Mouse (Mus musculus): ENCODE measurements at regions not wholly inside any gene's neighbourhood (a gene's known extent, or its start where the extent isn't known, plus 50 kb on each side); places are given as distances from the start of the nearest gene placed in this dataset.
"Not testable (repeated sequence)": the region's sequence is repeated elsewhere in the genome, so short reads cannot be mapped to it uniquely, and the experiment has no call there.

DNA sequence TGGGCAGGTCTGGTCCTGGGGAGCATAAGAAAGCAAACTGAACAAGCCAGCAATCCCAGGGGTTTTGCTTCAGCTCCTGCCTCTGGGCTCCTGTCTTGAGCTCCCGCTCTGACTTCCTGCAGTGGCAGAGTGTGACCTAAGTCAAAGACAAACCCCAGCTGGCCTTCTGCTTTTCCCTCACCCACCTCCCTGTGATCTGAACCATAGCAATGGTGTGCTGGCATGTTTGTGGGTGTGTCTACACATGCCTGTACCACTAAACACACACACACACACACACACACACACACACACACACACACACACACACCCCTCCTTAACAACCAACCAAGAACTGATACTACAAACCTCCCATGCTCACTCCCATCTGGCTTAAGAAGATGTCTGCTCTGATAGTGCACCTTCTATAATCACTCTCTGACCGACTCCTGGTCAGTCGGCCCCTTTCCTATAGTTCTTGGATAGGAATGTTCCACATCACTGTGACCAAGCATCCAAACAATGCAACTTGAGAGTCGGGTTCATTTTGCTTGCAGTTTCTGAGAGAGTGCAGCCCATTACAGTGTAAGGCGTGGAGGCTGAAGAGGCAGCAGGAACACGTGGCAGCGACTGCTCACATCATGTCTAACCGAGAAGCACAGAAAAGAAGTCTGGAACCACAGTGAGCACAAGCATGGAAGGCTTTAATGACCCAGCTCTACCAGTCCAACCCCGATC is 134.4 kb downstream of the Tcp10c start:
- DNase-seq (ENCODE audit: low spot score in 2 of 2), result no peak

DNA sequence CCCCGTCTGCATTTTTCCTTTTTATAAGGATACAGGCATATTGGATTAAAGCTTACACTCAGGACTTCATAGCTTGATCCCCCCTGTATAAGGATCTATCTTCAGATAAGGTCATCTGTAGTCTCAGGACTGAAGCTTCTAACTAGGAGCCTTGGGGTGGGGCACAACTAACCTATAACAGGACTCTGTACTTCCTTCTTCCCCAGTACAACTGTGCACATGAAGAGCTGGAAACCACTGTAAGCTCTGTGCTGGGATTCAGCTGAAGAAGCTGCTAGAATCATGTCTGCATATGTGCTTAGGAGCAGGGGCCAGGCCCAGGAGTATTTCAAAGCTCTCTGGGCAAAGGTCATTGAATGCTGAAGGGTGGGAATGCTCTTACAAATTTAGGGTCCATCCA is 137.9 kb downstream of the Tcp10c start:
- not testable (repeated sequence) for DNase-seq (ENCODE audit: low spot score in 2 of 2)

DNA sequence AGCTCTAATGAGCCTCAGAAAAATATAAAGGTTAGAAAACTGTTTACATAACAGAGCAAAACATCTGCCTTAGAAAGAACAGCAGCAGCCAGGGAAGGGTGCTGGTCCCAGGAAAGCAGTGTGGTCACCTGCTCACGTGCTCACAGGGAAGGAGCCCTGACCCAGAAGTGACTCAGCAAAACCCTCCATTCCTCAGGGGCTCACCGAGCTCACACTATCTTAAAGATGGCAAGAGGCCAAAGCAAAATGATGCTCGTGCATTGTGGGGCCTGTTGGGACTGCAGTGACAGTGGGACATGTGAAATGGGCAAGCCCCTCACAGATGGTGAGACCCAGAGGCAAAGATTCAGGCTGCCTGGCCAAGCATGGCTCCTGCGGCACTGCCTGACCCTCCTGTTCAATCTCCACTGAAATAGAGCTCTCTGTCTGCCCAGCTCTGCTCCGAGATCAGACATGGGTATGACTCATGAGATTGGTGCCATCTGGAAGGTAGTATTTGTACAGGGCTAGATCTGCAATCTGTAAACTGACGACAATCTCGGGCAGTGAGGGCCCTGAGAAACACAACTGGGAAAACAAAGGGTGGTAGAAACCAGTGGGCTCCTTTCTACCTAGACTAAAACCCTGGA is 138.4 kb downstream of the Tcp10c start:
- not testable (repeated sequence) for DNase-seq (ENCODE audit: low spot score in 2 of 2)

DNA sequence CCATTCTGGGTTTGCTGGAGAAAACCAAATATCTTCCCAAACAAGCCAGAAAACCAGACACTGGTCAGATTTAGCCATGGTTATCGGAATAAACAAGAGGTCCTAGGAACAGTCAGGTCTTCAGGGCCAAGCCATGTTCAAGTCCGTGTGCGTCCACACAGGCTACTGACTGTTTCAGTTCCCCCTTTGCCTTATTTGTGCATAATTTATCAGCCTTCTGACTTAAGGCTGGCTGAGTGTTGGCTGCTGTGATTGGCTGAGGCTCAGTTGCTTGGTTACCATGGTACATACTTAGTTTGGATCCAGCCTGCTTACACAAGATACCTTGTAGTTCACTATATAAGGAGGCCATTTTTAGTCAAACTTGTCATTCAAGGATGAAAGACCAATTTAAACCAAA is 139.5 kb downstream of the Tcp10c start:
- DNase-seq (ENCODE audit: low spot score in 2 of 2), result not testable (repeated sequence)

DNA sequence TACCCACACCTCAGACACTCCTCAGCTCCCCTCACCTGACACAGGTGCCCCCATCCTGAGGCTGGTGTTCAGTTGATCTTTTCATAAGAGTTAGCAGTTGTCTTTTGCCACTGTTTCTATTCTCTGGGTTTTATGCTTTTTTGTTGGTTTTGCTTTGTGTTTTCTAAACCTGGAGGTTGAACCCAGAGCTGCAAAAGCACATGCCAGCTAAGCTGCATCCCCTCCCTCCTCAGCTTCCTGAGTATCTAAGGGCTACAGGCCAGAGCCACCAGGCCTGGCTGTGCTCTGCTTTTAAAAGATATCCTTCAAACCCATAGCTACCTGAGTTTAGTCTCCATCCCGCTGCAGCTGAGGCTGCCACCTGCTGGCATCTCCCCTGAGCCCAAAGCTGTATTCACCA is 140.1 kb downstream of the Tcp10c start:
- not testable (repeated sequence) for DNase-seq (ENCODE audit: low spot score in 2 of 2)

DNA sequence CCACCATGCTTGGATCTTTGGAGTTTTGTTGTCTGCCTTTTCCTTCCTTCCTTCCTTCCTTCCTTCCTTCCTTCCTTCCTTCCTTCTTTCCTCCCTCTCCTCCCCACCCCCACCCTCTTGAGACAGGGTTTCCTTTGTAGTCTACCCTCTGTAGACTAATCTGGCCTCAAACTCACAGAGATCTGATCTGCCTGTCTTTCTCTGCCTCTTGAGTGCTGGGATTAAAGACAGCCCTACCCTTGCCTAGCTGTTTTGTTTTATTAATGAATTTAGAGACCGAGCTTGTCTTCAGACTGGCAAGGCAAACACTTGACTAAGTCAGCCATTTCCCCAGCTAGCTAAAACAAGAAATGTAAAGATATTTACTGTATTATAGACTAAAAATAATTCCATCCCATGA is 150.0 kb downstream of the Tcp10c start:
- DNase-seq (ENCODE audit: low spot score in 2 of 2), result not testable (repeated sequence)

DNA sequence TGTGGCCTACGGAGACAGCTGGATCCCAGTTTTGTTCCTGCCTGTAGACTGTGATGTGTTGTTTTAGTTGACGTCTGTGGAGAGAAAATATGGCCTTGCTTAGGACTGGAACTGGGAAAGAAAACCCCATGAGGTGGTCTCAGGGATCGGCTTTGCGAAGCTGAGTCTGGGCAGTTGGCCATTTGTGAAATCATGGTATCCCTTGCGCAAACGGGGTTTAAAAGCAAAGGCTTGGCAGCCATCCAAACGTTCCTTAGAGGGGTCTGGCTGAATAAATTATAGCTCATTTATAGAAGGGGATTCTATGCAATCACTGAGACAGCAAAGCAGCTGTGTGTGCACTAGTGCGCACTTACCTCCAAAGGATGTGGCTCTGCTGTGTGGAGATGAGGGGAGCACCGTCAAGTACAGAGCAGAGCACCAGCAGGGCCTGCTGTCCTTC is 150.5 kb downstream of the Tcp10c start:
- DNase-seq (ENCODE audit: low spot score in 2 of 2), result not testable (repeated sequence)

DNA sequence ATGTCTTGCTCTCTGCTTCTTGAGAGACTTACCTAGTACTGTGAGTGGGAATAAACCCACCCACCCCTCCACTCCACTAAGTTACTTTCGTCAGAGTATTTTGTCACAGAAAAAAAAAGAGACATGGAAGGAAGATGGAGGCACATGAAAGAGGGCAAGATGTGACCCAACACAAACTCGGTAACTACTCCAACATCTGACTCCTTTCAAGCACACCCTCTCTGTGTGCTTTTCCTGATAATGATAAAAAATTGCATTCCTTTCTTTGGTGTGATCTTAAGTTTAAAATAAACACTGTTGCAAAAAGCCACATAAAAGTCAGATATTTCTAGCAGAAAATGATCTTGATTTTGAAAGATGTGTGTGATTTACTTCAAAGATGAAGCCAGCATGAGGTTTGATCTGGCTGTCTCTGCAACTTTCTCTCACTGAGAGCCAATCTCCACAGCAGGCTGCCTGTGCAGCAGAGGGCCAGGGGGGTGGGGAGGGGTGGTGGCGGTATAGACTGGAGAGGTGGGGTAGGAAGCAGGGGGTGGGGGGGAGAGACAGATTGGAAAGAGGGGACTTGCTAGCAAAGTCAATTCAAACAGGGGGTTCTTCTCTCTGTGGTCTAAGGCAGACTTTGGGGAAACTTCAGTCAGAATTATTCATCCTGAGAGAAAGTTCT is 153.2 kb downstream of the Tcp10c start:
- DNase-seq (ENCODE audit: low spot score in 2 of 2), result not testable (repeated sequence)

DNA sequence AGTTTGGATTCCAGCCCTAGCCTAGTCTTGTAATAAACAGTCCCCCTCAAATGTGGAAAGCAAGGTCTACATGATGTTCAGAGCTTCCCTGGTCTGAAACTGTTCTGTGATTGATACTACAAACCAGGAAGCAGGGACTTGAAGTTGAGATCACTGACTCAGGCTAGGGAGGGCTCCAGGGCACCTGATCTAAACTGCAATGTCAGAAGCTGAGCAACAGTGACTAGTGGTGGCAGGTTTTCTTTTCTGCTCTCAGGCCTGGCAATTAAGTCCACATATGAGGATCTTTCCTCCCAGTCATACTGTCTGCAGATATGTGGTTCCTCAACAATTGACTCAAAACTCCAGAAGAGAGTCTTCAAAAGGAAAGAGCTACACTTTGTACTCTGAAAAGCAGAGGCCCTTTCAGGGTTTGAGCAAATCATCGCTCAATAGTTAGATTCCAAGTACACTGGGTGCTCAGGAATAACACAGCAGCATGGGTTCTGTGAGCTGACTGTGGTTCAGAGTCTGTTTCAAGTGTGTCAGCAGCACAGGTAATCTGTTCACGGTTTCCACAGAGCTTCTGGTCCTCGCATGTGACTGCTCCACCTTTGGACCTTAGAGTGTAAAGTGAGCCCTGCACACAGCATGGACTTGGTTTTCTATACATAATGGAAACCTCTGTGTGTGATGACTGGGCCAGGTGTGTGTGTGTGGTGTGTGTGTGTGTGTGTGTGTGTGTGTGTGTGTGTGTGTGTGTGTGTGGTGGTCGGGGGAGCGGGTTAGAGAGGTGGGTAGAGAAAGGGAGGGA is 165.2 kb downstream of the Tcp10c start:
- not testable (repeated sequence) for DNase-seq (ENCODE audit: low spot score in 2 of 2)

DNA sequence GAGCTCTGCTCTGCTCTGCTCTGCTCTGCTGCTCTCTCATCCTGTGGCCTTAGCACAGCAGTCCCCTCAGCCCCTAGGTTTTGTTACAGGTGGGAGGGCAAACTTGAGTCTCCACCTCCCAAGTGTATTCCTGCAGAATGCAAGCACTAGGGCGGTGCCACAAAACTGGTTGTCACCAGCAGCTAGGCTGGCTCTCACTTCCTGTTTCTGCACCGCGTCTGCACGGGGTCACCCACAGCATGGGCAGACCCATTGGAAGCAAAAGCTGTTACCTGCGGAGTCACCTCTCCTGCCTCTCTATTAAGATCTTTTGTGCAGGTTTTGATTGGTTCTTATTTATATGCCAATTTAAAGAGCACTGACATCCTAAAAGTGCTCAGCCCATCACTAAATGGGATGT is 178.2 kb downstream of the Tcp10c start:
- not testable (repeated sequence) for DNase-seq (ENCODE audit: low spot score in 2 of 2)

DNA sequence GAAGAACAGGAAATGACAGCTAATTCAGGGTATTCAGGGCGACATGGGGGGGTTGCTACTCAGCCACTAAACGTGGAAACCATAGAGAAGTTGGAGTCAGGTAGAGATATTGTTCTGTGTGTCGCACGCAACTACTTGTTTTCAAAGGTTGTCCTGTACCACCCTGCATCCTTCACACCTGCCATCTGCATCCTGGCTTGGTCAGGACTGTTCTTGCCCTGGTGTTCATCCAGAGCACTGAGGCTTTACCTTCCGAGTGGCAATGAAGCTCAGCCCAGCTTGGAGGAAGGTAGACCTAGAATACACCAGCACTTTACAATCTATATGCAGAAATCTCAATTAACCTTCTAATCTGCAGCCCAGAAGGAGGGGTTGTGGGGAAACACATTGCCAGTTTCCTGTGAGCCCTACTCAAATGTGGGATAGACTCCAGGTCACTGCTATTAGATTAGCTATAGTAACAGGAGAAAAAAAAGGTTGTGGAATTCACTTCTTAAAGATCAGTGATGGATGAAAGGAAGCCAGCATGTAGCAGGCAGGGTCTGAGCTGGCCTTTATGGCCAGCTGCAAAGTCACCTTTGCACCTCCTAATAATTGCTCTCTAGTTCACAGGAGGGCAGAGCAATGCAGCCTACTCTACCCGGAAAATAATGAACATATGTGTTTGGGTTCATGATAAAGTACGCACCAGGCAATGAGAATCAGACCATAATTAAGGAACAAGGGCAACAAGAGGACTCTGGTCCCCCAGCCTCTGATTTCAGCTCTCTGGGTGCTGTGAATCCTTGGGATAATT is 186.3 kb downstream of the Tcp10c start:
- DNase-seq (ENCODE audit: low spot score in 2 of 2), result no peak

DNA sequence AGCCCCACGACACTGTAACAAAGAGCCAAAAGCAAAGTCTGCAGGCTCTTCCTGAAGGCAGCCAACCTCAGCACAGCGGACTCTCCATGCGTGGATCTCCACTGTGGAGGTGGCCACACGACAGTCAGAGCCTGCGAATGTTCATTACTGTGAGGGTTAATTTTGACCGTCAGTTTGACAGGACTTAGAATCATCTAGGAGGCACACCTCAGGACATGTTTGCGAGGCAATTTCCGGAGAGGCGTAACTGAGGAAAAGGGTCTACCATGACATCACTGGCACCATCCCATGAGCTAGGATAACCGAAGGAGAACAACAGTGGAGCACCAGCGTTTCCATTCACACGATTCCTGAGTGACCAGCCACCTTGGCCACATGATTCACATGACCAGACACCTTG is 186.9 kb downstream of the Tcp10c start:
- no peak for DNase-seq (ENCODE audit: low spot score in 2 of 2)

DNA sequence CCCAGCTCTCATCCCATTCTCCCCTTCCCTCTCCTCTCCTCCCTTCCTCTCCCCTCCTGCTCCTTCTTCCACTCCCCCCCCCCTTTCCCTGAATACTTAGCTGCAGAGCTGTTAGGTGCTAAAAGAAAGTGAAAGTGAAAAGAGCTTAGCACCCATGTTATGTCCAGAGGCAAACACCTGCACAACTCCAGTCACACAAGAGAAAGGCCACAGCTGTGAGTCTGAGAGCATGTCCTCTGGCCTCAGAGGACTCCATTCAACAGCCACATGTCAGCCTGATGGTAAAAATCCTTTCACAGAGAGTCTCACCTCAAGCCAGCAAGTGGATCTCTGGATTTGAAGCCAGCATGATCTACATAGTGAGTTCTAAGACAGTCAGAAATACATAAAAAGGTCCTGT is 187.9 kb downstream of the Tcp10c start:
- DNase-seq (ENCODE audit: low spot score in 2 of 2), result no peak

DNA sequence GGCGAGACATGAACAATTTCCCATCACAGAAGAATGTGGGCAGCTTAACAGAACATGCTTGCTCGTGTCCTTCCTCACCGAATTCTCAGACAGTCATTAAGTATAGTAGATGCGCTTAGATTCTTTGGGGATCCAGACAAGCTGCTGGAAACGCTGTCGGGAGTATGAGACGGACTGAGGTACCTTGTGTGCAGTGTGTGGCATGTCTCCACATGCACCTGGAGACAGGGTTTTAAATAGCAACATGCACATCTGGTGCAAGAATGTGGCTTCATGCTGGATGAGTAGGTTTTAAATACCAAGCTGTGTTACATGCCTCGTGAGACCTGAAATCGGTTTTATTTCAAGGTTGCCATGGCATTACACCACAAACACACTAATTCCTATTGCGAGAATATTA is 188.5 kb downstream of the Tcp10c start:
- DNase-seq (ENCODE audit: low spot score in 2 of 2), result no peak

DNA sequence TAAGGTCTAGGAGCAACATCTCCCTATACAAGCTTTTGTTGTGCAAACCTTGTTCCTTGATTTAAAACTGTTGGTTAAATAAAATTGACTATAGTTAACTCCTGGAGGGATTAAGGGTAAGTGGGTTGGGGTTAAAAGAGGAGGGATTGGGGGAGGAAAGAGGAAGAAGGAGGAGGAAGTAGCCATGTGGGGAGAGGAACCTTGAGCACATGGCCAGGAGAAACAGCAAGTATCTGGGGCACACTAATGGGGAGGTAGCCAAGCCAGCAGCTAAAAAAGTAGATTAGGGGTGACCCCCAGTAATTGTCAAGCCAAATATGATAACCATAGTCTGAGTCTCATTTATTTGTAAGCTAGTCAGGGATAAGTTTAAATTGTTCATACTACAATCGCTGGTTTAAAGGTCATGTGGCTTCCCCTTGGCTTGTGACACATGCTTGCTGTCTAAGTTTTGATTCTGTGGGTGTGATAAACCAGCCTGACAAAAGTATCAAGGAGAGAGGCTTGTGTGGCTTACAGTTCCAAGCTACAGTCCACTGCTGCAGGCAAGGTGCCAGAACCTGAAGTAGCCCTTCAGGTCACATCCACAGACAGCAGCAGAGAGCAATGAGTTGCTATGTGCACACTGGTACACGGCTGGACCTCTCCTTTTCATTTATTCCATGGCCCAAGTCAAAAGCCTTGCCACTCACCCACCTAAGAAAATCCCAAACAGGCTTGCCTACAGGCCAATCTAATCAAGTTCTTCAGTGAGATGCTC is 189.8 kb downstream of the Tcp10c start:
- DNase-seq (ENCODE audit: low spot score in 2 of 2), result no peak

DNA sequence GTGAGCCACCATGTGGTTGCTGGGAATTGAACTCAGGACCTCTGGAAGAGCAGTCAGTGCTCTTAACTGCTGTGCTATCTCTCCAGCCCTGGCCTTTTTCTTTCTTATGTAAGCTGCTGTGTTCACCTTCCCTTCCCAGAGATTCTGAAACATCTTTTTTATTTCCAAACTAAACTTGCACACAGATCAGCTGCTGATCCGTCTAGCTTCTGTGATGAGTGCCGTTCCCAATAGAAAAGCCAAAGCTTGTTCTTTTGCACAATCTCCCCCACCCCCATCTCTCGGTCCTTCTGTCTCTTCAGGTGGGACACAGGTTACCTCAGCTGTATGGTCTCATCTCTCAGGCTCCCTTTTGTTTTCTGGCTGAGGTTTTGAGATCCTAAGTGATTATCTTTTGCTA is 191.9 kb downstream of the Tcp10c start:
- no peak for DNase-seq (ENCODE audit: low spot score in 2 of 2)

DNA sequence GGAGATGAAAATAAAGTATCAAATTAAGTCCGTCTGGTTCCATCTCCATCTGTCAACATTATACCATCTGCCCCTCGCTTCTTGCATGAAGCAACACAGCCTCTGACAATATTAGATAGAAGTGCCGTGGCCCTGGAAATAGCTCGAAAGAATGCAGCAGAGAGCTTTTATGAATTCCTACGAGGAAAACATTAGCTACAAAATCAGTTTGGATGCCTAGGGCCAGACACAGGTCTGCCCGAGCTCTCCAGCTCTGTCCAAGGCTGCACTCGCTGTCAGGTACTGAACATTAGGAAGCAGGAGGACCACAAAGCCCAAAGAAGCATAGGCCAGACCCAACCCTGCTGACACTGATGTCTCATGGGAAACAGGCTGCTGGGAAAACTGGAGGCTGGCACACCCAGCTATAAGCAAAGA is 192.3 kb downstream of the Tcp10c start:
- no peak for DNase-seq (ENCODE audit: low spot score in 2 of 2)

DNA sequence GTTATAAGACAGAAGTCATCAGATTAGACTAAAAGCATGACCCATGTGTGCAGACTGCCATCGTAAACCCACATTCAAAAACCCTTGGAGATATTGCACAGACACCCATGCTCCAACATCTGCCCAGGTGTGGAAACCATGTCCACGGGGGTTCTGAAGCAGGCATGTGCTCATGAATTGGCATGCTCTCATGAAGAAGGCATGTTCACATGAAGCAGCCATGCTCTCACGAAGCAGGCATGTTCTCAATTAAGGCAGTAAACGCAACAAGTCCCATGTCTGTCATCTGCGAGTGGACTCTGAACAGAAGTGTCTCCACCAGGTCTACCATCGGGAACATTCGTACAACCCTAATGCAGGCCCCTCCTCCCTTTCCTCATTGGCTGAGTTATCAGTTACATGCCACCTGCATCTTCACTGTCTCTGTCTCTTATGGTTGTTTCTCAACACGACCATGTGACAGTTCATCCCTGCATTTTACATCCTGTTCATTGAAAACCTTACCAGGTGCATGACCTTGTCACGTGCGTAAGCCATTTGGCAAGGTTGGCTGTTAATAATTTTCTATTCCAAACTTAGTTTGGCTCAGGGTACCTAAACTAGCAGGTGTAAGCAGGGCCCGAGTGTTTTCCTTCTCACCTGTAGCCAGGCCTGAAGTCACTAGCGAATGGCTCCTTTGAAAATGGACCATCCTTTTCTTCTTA is 193.4 kb downstream of the Tcp10c start:
- DNase-seq (ENCODE audit: low spot score in 2 of 2), result no peak

DNA sequence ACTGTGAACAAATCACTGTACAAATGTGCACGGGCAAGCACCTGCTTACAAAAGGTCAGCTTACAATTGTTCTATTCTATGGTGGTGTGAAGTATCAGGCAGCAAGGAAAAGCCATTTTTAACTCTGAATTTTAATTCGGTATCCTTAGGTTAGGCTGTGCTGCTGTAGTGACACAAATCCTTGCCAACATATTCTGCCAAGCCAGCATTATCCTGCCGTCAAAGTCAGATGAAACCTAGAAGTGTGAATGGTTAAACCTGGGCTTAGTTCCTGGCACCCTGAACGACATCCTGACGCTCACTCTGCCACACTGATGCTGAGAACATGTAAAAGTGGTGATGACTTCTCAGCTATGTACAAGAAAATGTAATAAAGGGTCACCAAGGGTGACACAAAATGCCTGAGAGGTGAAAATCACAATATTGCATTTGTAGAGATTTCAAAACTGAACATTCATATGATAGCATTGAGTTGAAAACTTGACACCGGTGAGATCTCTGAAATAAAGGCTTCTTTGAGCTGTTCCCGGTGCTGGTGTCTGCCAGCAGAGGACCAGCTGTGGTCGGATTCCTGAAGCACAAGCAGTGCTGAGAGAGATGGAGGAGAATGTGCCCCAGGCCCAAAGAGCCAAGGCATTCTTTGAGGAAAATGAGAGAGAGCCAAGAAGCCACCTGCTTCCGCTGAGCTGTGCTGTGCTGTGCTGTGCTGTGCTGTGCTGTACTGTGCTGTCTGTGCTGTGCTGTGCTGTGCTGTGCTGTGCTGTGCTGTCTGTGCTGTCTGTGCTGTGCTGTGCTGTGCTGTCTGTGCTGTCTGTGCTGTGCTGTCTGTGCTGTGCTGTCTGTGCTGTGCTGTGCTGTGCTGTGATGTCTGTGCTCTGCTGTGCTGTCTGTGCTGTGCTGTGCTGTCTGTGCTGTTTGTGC is 195.9 kb downstream of the Tcp10c start:
- DNase-seq (ENCODE audit: low spot score in 2 of 2), result no peak
